Mouse (Mus musculus) intestine, postnatal 0 days (tissue): ENCODE results near the gene Camk1g. TPM values are rescaled to one million over a fixed set of nuclear protein-coding genes. Genes with fewer than 3 reads are reported as not detected.
A peak's percentile ranks its signal among the peaks of the same experiment; 100 is the strongest.

Experiments used
- ATAC-seq: fragments of 200-750 bp; cut with Nextera tagmentation; 2 replicates; pipeline ENCODE4 v1.8.0; 2017; ENCODE audit warnings: mild to moderate bottlenecking, moderate TSS enrichment, moderate library complexity
- H3K27ac ChIP-seq: fragments of 300-500 bp; sonication (generic); 2 replicates; pipeline ENCODE4 v1.5.1; 2014; ENCODE audit warnings: mild to moderate bottlenecking, low read depth, low read length, moderate library complexity
- H3K27me3 ChIP-seq: fragments of 300-500 bp; sonication (generic); replicated peaks from 2 replicates; pipeline ENCODE4 v1.6.1; 2014; ENCODE audit warnings: low read length, mixed read lengths; ENCODE audit not compliant: control insufficient read depth, insufficient read depth
- H3K36me3 ChIP-seq: fragments of 300-500 bp; sonication (generic); 2 replicates; pipeline ENCODE4 v1.6.1; 2014; ENCODE audit warnings: mild to moderate bottlenecking, moderate library complexity; ENCODE audit not compliant: control insufficient read depth, insufficient read depth
- H3K4me1 ChIP-seq: fragments of 300-500 bp; sonication (generic); replicated peaks from 2 replicates; pipeline ENCODE4 v1.6.1; 2014; ENCODE audit warnings: antibody characterized with exemption, low read length, mixed read lengths; ENCODE audit not compliant: control insufficient read depth, insufficient read depth
- H3K4me2 ChIP-seq: fragments of 300-500 bp; sonication (generic); replicated peaks from 2 replicates; pipeline ENCODE4 v1.6.1; 2014; ENCODE audit warnings: low read depth, mild to moderate bottlenecking, moderate library complexity
- H3K4me3 ChIP-seq: fragments of 300-500 bp; sonication (generic); 2 replicates; pipeline ENCODE4 v1.5.1; 2014; ENCODE audit warnings: low read depth, low read length
- H3K9ac ChIP-seq: fragments of 300-500 bp; sonication (generic); 2 replicates; pipeline ENCODE4 v1.6.1; 2014; ENCODE audit warnings: mild to moderate bottlenecking, low read depth, low read length
- H3K9me3 ChIP-seq: fragments of 300-500 bp; sonication (generic); 2 replicates; pipeline ENCODE4 v1.6.1; 2016; ENCODE audit warnings: mixed run types; ENCODE audit not compliant: control insufficient read depth
- CTCF ChIP-seq: sonication (generic); IDR thresholded peaks from 2 replicates; pipeline ENCODE4 v1.5.1; 2016; ENCODE audit warnings: low read depth, mild to moderate bottlenecking, control low read depth, antibody characterized with exemption, moderate library complexity
- WGBS: fragments of 180-500 bp; shearing (Covaris S2); extraction: QIAGEN DNeasy Blood & Tissue Kit; methylation state at CpG from one replicate; pipeline ENCODE4 v1.1.7; 2014; 5-methylcytosine and 5-hydroxymethylcytosine counted together
- polyA plus RNA-seq: library from polyadenylated mRNA; unstranded; fragments of >200 nt; fragmentation: Nextera tagmentation; extraction: Ambion mirVana; gene quantifications from 2 replicates; pipeline ENCODE4 v1.2.1, GENCODE M21; 2015

Gene Camk1g
- polyA plus RNA-seq, 1 experiment from 2014 or later: 1.0 TPM

- 42% methylated on average over 6 of the region's 6 CpGs for WGBS
- Histone ChIP-seq H3K4me3 (no peak overlapping the region), H3K9ac (0 out of 2 replicates have a peak overlapping the region, but pooled peaks have one; percentile 7), H3K9me3 (no peaks in the 10 kb centered on the region), H3K4me1 (no peaks in the 10 kb centered on the region; the same call in 1 of the 2 replicates), H3K4me2 (no peak overlapping the region), H3K27me3 (no peaks in the 10 kb centered on the region), H3K36me3 (no peaks in the 10 kb centered on the region), H3K27ac (no peak overlapping the region; the same call in 1 of the 2 replicates)
- ATAC-seq: no peak; the same call in 1 of the 2 replicates
- TF ChIP-seq CTCF: no peak
Observed at GRCm38 (mm10) chr1:193317159-193317559, 52.9 kb downstream of the Camk1g start.

DNA sequence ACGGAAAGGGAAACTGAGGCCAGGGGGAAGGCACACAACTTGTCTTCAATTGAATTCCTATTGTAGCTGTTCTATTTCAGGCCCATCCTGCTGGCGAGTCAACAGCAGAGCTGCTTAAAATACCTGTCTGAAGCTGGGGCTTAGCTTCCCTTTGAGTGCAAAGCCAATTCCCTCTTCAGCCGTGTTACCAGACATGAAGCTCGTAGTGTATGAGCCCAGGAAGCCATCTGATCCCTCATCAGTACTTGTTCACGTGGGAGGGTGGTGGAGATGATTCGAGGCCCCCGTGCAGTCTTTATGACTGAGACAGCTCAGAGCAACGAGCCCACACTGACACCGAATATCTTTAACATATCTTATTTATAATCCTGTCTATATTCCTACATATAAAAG is 53.7 kb downstream of the Camk1g start:
- H3K27me3 ChIP-seq: no peaks in the 10 kb centered on the region
- no peak for ATAC-seq
- no peaks in the 10 kb centered on the region for H3K36me3 ChIP-seq
- H3K27ac ChIP-seq: no peak overlapping the region
- WGBS: 78% methylated on average over 9 of the region's 9 CpGs
- H3K4me1 ChIP-seq: no peaks in the 10 kb centered on the region; the same call in 1 of the 2 replicates
- no peak overlapping the region for H3K4me2 ChIP-seq
- H3K9ac ChIP-seq: no peak overlapping the region
- TF ChIP-seq CTCF: no peak
- no peaks in the 10 kb centered on the region for H3K9me3 ChIP-seq
- H3K4me3 ChIP-seq: no peak overlapping the region

DNA sequence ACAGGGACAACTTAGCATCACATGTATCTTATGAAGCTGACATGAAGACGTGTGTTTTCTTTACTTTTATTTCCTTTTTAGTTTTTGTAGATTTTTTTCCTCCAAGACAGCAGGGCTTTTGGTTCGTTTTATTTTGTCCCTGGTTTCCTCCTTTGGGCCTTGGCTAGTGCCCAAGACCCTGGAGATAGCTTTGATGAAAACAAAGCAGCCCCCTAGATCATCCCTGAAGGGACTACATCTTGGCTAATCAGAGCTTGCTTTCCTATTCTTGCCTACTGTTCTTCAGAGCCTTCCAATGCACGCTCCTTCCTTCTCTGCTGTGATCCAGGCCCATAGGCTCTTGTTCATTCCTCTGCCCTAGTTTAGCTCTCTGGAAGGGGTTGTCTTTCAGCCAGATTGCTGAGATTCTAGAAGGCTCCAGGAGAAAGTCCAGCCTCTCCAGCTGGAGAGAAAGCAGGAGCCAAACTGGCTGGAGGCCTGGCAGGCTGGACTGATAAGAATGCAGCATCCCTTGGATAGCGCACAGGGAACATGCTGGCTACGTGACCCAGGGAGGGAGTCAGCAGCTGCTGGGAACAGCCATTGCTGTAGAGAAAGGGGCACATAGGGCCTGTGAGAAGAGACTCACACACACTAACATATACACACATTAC is 54.3 kb downstream of the Camk1g start:
- H3K27me3 ChIP-seq: no peaks in the 10 kb centered on the region
- H3K36me3 ChIP-seq: no peaks in the 10 kb centered on the region
- 0 out of 2 replicates have a peak overlapping the region, but pooled peaks have one; percentile 11 for H3K27ac ChIP-seq
- H3K4me2 ChIP-seq: no peak overlapping the region
- WGBS: 67% methylated on average over 5 of the region's 5 CpGs
- no peak overlapping the region for H3K4me3 ChIP-seq
- ATAC-seq: no peak
- H3K4me1 ChIP-seq: no peaks in the 10 kb centered on the region; the same call in 1 of the 2 replicates
- TF ChIP-seq CTCF: no peak
- no peak overlapping the region for H3K9ac ChIP-seq
- no peaks in the 10 kb centered on the region for H3K9me3 ChIP-seq

DNA sequence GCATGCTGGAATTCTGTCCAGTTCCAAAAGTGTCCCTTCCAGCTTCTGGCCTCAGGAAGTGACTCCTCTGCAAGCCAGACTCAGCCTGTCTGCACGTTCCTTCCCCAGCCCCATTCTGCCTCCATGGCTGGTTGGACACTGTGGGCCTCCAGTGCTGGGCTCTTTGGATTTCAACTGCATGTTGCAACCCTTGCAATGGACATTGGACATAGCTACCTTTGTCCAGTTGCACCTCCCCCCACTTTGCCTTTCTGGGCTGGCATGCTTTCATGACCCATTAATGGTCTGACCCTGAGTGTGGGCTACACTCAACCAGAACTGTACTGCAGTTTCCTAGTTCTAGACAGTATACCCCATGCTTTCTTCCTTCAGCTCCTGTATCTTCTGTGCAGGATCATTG is 58.5 kb downstream of the Camk1g start:
- TF ChIP-seq CTCF: no peak
- 68% methylated on average over 1 of the region's 1 CpGs for WGBS
- H3K4me3 ChIP-seq: no peak overlapping the region
- no peaks in the 10 kb centered on the region for H3K9me3 ChIP-seq
- H3K9ac ChIP-seq: no peak overlapping the region
- no peaks in the 10 kb centered on the region for H3K36me3 ChIP-seq
- H3K27me3 ChIP-seq: no peaks in the 10 kb centered on the region
- H3K27ac ChIP-seq: no peak overlapping the region
- H3K4me2 ChIP-seq: no peak overlapping the region
- no peaks in the 10 kb centered on the region; the same call in 1 of the 2 replicates for H3K4me1 ChIP-seq
- ATAC-seq: no peak

GRCm38 (mm10) chr1:193310519-193311085 is 59.5 kb downstream of the Camk1g start:
- no peak for ATAC-seq
- Histone ChIP-seq H3K4me3 (no peak overlapping the region), H3K9ac (no peak overlapping the region), H3K4me2 (no peak overlapping the region), H3K9me3 (no peaks in the 10 kb centered on the region), H3K27ac (no peak overlapping the region), H3K36me3 (no peaks in the 10 kb centered on the region), H3K4me1 (no peaks in the 10 kb centered on the region; the same call in 1 of the 2 replicates), H3K27me3 (no peaks in the 10 kb centered on the region)
- 91% methylated on average over 3 of the region's 3 CpGs for WGBS
- no peak for TF ChIP-seq CTCF

DNA sequence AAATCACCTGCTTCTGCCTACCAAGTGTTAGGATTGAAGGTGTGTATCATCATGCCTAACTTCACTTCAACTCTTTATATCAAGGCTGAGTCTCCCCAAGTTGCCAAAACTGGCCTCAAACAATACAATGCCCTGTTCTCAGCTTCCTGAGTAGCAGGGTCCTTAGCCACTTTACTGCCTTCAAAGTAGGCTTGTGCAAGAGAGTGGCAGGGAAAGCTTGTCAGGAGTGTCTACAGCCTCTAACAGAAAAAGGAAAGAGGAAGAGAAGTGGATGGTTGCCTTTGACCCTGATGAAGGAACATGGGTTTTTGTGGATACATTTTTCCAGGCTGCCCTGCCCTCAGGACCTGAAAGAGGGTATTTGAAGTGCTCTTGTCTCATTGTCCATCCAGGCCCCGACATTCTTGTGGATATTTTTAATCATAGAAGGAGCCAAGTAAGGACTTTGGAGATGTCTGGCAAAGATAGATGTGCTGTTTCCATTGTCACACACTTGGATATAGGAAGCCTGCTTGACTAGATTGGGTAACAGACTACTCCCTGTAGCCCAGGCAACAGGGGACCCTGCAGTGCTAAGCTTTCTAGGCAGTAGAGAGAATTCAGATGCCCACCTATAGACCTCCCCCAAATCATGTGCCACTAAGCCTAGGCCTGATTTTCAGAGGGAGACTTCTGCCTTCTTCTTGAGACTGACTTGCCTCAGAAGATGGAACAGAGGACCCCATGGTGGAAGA is 60.1 kb downstream of the Camk1g start:
- no peak for TF ChIP-seq CTCF
- Histone ChIP-seq H3K4me3 (no peak overlapping the region), H3K4me2 (no peak overlapping the region), H3K9me3 (no peaks in the 10 kb centered on the region), H3K27me3 (no peaks in the 10 kb centered on the region), H3K36me3 (no peaks in the 10 kb centered on the region), H3K9ac (no peak overlapping the region), H3K4me1 (no peaks in the 10 kb centered on the region; the same call in 1 of the 2 replicates), H3K27ac (no peak overlapping the region)
- WGBS: 77% methylated on average over 1 of the region's 1 CpGs
- ATAC-seq: no peak
